Mouse (Mus musculus): ENCODE measurements around the gene Olfr885.

The Olfr885 gene

DNA sequence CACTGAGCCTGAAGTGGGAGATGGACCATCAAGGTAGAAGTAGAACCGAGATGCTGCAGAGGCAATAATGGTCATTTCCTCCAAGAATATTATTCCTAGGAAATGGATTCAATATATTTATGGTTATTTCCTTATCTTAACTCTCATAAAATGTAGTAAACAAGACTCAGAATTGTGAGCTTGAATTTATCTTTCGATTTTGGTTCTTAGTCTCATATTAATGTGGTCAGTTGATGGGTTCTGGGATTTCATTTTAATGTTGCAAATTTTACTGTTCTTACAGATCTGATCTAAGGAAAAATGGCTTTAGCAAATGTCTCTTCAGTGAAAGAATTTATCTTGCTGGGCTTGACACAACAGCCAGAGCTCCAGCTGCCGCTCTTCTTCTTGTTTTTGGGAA is at the start of gene Olfr885:
Gene Olfr885, plus strand, starts transcription at position 301 of the 400 bp plus-strand sequence.
- no peak for DNase-seq (ENCODE audit: low read depth, low spot score)

DNA sequence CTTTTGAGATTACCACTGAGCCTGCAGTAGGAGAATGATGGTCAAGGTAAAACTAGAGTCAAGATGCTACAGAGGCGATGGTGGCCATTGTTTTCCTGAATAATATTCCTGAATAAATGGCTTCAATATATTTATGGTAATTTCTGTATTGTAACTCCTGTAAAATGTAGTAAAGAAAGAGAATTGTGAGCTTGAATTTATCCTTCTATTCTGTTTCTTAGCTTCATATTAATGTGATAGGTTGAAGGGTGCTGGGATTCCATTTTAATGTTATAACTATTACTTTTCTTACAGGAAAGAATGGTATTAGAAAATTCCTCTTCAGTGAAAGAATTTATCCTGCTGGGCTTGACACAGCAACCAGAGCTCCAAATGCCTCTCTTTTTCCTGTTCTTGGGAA is 35.6 kb upstream of the Olfr885 start, which contains the start of gene Olfr883:
Gene Olfr883, plus strand, starts transcription at position 301 of the 400 bp plus-strand sequence.
- DNase-seq (ENCODE audit: low read depth, low spot score) = no peak

DNA sequence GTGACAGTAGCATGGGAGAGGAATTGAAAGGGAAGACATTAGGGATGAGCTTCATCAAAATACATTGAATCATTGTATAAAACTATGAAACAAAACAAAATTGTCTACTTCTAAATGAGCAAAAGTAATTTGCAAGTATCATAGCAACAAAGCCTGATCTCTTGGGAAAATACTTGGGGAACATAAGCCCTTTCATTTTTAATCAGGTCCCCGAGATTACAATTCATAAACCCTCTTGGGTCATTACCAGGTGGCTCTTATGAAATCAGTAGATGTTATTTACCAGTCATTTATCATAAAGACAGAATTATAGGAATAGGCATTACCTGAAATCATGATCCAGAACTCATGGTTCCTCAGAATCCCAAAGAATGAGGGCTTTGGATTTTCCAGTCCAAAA is 14.9 kb upstream of the Olfr885 start, which contains the start of gene Olfr884:
Gene Olfr884, plus strand, starts transcription at position 301 of the 400 bp plus-strand sequence.
- no peak for DNase-seq (ENCODE audit: low read depth, low spot score)

DNA sequence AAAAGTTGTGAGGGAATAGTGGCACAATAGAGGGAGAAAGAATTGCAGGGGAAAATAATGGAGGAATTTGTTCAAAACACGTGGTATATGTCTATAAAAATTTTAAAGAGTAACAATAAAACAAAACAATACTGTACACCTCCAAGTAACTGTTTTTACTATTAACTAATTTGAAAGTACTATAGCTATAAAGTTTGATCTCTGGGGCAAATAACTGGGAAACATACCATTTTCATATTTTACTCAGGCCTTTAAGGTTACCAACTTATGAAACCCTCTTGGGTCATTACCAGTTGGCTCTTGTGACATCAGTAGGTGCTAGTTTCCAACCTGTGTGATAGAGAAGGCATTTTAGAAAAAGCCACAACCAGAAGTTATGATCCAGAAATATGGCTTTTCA is 22.6 kb downstream of the Olfr885 start, which contains the start of gene Olfr887:
Gene Olfr887, plus strand, starts transcription at position 301 of the 400 bp plus-strand sequence.
- DNase-seq (ENCODE audit: low read depth, low spot score) = no peak

DNA sequence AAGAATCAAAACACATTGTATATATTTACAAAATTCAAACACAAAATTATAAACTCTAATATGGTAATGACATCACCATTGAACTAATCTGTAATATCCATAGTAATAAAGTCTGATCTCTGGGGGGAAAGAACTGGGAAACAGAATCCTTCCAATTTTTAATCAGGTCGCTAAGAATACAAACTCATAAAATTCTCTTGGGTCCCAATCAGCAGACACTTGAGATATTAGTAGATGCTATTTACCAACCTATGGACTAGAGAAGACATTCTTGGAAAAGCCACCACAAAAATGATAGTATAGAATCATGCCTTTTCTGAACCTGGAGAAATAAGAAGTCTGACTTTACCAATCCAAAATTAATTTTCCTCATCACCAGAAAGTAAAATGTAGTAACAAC is 46.7 kb downstream of the Olfr885 start, which contains the start of gene Olfr888:
Gene Olfr888, plus strand, starts transcription at position 301 of the 400 bp plus-strand sequence.
- no peak for DNase-seq (ENCODE audit: low read depth, low spot score)
